Mouse (Mus musculus): ENCODE data around the gene Padi1. TPM values are rescaled to one million over a fixed set of nuclear protein-coding genes. Genes with fewer than 3 reads are reported as not detected.

The Padi1 gene
- polyA plus RNA-seq, 1 experiment from 2014 or later: 0.07 TPM

DNA sequence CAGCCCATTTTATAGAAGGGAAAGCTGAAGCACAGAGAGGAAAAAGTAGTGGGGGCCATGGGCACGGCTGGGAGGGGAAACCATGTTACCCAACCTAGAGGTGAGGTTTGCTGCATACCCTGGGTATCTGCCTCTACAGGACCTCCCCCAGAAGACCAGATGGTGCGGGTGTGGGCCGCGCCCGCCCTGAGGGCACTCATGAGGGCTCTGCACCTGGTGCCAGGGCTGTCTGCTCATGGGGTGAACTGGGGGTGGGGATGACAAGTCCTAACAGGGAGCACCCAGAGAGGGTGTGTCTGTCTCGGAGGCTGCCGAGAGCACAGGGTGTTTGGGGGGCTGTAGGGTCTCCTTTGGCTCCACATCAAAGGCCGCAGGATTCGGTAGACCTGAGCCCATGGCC, 70.7 kb downstream of the Padi1 start:
- 86% methylated on average over 9 of the region's 9 CpGs for WGBS
- H3K27ac ChIP-seq (ENCODE audit: low read depth, low read length): no peak overlapping the region
- H3K9me3 ChIP-seq (ENCODE audit: control insufficient read depth, low read length): no peaks in the 10 kb centered on the region
- no peaks in the 10 kb centered on the region; the same call in 1 of the 2 replicates for H3K4me1 ChIP-seq (ENCODE audit: control insufficient read depth, insufficient read depth, low read length)
- peak; percentile 66 for DNase-seq (ENCODE audit: low spot score, missing footprints)
- no peak overlapping the region for H3K9ac ChIP-seq (ENCODE audit: low read length)
- no peaks in the 10 kb centered on the region for H3K36me3 ChIP-seq (ENCODE audit: control insufficient read depth, insufficient read depth, low read length)
- no peaks in the 10 kb centered on the region for H3K27me3 ChIP-seq (ENCODE audit: control insufficient read depth, insufficient read depth, low read length)
- no peak overlapping the region for H3K4me3 ChIP-seq (ENCODE audit: low read depth, low read length)
- no peak for ATAC-seq (ENCODE audit: low FRiP score)
- H3K4me2 ChIP-seq: no peak overlapping the region

DNA sequence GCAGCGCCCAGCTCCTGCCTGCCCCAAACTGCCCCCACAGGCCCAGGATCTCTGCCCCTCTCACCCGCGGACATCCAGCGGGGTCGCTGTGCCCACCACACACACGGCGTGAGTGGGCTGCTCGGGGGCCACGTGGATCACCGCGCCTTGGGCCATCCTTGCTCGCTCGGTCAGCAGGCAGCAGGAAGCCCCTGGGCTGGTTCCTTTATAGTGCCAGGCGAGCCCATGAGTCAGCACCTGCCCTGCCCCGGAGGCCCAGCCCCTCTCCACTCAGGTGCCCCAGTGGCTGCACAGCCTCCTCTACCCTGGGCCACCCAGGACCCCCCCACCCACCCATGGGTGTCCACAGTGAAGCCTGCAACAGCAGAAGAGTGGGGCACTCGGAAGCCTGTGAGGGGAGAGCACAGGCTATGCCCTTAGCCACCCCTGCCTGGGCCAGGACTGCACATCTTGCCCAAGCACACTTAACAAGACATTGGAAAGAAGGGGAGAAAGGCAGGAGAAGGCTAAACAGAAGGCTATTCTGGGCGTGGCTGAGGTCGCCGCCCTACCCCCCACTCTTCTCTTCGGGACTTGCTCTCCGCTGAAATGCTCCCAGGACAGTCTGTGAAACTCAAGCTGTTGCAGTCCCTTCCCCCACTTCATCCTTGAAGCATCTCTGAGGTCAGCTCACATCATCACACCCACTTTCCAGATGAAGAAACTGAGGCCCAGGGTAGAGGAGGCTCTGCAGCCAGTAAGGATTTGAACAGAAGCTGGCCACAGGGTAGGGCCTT, 71.4 kb downstream of the Padi1 start, which contains the start of gene Padi4:
TSS of gene Padi4 (minus strand) at position 212 of the 776 bp plus-strand sequence.
- Histone ChIP-seq H3K27me3 (ENCODE audit: control insufficient read depth, insufficient read depth, low read length) (no peaks in the 10 kb centered on the region), H3K27ac (ENCODE audit: low read depth, low read length) (no peak within 1 kb of the TSS), H3K9me3 (ENCODE audit: control insufficient read depth, low read length) (no peaks in the 10 kb centered on the region), H3K4me1 (ENCODE audit: control insufficient read depth, insufficient read depth, low read length) (no peaks in the 10 kb centered on the region; the same call in 1 of the 2 replicates), H3K4me3 (ENCODE audit: low read depth, low read length) (no peak within 1 kb of the TSS), H3K36me3 (ENCODE audit: control insufficient read depth, insufficient read depth, low read length) (no peaks in the 10 kb centered on the region), H3K9ac (ENCODE audit: low read length) (no peak within 1 kb of the TSS), H3K4me2 (no peak within 1 kb of the TSS)
- ATAC-seq (ENCODE audit: low FRiP score) (no peak), DNase-seq (ENCODE audit: low spot score, missing footprints) (no peak)
- WGBS: 88% methylated on average over 21 of the region's 21 CpGs

DNA sequence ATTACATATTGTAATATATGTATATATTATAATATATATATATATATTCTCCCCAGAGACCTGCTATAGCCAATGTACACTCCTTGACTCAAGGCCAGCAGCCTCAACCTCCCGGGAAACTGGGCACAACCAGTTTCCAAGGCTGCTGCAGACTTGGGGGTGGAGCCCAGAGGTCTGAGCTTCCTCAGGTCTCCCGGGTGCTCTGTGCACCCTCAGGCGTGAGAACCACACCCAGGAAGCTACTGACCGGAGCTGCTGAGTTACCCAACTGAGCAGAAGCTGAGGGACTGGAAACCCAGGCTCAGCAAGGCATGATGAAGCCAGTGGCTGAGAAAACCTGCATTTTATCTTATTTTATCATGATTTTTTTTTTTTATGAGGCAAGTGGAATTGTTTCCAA, 74.5 kb downstream of the Padi1 start:
- H3K27me3 ChIP-seq (ENCODE audit: control insufficient read depth, insufficient read depth, low read length): no peaks in the 10 kb centered on the region
- no peak overlapping the region for H3K27ac ChIP-seq (ENCODE audit: low read depth, low read length)
- no peak overlapping the region for H3K4me3 ChIP-seq (ENCODE audit: low read depth, low read length)
- no peak overlapping the region for H3K4me2 ChIP-seq
- H3K4me1 ChIP-seq (ENCODE audit: control insufficient read depth, insufficient read depth, low read length): no peaks in the 10 kb centered on the region; the same call in 1 of the 2 replicates
- no peak for ATAC-seq (ENCODE audit: low FRiP score)
- no peak for DNase-seq (ENCODE audit: low spot score, missing footprints)
- H3K9me3 ChIP-seq (ENCODE audit: control insufficient read depth, low read length): no peaks in the 10 kb centered on the region
- H3K36me3 ChIP-seq (ENCODE audit: control insufficient read depth, insufficient read depth, low read length): no peaks in the 10 kb centered on the region
- H3K9ac ChIP-seq (ENCODE audit: low read length): no peak overlapping the region
- WGBS: 70% methylated on average over 4 of the region's 4 CpGs

DNA sequence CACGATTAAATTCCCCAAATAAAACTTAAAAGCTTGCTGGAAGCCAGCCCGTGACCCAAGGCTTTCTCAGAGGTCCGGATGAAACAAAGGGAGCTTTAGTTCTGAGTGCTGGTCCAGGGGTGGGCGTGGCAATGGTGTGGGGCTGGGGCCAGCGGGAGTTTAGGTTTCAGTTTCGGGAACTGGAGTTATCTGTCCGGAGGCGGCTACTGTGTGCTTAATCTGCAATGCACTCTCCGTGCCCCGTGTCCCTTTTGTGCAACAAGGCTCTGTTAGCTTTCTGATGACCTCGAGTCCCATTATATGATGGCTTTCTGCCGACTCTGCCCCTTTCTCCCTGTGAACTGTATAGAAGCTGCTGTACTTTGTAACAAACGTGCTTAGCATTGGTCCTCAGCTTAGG, 75.1 kb downstream of the Padi1 start:
- DNase-seq (ENCODE audit: low spot score, missing footprints) (no peak), ATAC-seq (ENCODE audit: low FRiP score) (no peak)
- Histone ChIP-seq H3K27me3 (ENCODE audit: control insufficient read depth, insufficient read depth, low read length) (no peaks in the 10 kb centered on the region), H3K27ac (ENCODE audit: low read depth, low read length) (no peak overlapping the region), H3K4me3 (ENCODE audit: low read depth, low read length) (no peak overlapping the region), H3K36me3 (ENCODE audit: control insufficient read depth, insufficient read depth, low read length) (no peaks in the 10 kb centered on the region), H3K9ac (ENCODE audit: low read length) (peak overlapping the region; percentile 36), H3K4me2 (peak overlapping the region; percentile 23; the same call in 1 of the 2 replicates), H3K9me3 (ENCODE audit: control insufficient read depth, low read length) (no peaks in the 10 kb centered on the region), H3K4me1 (ENCODE audit: control insufficient read depth, insufficient read depth, low read length) (no peaks in the 10 kb centered on the region; the same call in 1 of the 2 replicates)
- WGBS: 13% methylated on average over 13 of the region's 13 CpGs

DNA sequence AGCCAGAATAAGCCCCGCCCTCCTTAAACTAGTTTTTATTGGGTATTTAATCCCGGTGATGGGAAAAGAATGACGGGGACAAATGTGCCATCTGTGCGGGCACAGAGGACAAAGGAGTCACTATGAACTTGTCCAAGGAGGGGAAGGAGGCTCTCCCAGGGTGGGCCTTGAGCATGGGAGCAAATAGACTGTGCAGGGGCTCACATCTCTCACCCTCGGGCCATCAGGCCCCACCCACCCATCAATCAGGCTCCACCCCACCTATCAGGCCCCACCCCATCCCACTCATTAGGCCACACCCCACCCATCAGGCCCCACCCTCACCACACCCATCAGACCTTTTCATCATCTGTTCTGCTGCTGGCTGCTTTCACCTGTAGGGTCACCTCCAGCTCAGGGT, 76.6 kb downstream of the Padi1 start:
- Histone ChIP-seq H3K27ac (ENCODE audit: low read depth, low read length) (no peak overlapping the region), H3K27me3 (ENCODE audit: control insufficient read depth, insufficient read depth, low read length) (no peaks in the 10 kb centered on the region), H3K9me3 (ENCODE audit: control insufficient read depth, low read length) (no peaks in the 10 kb centered on the region), H3K36me3 (ENCODE audit: control insufficient read depth, insufficient read depth, low read length) (no peaks in the 10 kb centered on the region), H3K9ac (ENCODE audit: low read length) (no peak overlapping the region), H3K4me3 (ENCODE audit: low read depth, low read length) (no peak overlapping the region), H3K4me2 (no peak overlapping the region), H3K4me1 (ENCODE audit: control insufficient read depth, insufficient read depth, low read length) (no peaks in the 10 kb centered on the region; the same call in 1 of the 2 replicates)
- ATAC-seq (ENCODE audit: low FRiP score): no peak
- WGBS: 78% methylated on average over 5 of the region's 5 CpGs
- DNase-seq (ENCODE audit: low spot score, missing footprints): no peak

DNA sequence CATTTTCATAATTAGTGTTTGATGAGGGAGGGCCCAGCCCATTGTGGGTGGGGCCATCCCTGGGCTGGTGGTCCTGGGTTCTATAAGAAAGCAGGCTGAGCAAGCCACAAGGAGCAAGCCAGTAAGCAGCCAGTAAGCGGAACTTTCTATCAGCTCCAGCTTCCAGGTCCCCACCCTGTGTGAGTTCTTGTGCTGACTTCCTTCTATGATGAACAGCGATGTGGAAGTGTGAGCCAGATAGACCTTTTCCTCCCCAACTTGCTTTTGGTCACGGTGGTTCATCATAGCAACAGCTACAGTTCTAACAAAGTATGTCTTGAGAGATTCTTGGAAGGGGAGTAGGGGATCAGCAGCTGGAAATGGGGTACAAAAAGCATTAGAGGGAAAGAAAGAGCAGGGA, 79.6 kb downstream of the Padi1 start:
- Histone ChIP-seq H3K4me2 (no peak overlapping the region), H3K27me3 (ENCODE audit: control insufficient read depth, insufficient read depth, low read length) (no peaks in the 10 kb centered on the region), H3K4me3 (ENCODE audit: low read depth, low read length) (no peak overlapping the region), H3K36me3 (ENCODE audit: control insufficient read depth, insufficient read depth, low read length) (no peaks in the 10 kb centered on the region), H3K27ac (ENCODE audit: low read depth, low read length) (no peak overlapping the region), H3K9me3 (ENCODE audit: control insufficient read depth, low read length) (no peaks in the 10 kb centered on the region), H3K9ac (ENCODE audit: low read length) (no peak overlapping the region), H3K4me1 (ENCODE audit: control insufficient read depth, insufficient read depth, low read length) (no peaks in the 10 kb centered on the region; the same call in 1 of the 2 replicates)
- ATAC-seq (ENCODE audit: low FRiP score): no peak
- DNase-seq (ENCODE audit: low spot score, missing footprints): no peak
- 89% methylated on average over 3 of the region's 3 CpGs for WGBS

DNA sequence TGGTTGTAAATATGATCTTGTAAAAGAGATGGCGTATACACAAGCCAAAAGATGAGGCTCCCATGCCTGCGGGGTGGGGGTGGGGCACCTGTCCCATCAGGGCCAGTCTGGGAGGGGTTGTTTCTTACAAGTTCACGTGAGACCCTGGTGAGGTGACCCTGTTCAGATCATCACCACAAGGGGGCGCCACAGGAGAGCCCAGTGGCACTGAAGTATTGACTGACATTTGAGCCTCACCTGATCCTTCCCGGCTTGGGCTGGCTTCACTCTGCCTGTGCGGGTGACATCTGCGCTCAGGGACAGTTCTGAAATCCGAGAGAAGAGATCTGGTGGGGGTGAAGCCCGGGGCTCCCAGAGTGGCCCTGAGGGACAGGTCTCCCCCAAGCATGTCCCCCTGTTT, 82.4 kb downstream of the Padi1 start:
- H3K9me3 ChIP-seq (ENCODE audit: control insufficient read depth, low read length): no peaks in the 10 kb centered on the region
- H3K27me3 ChIP-seq (ENCODE audit: control insufficient read depth, insufficient read depth, low read length): no peaks in the 10 kb centered on the region
- H3K4me3 ChIP-seq (ENCODE audit: low read depth, low read length): no peak overlapping the region
- peaks cover 1% of the 10 kb centered on the region; the same call in 1 of the 2 replicates for H3K4me1 ChIP-seq (ENCODE audit: control insufficient read depth, insufficient read depth, low read length)
- ATAC-seq (ENCODE audit: low FRiP score) (peak; percentile 46; the same call in 1 of the 2 replicates), DNase-seq (ENCODE audit: low spot score, missing footprints) (peak; percentile 91)
- WGBS: 14% methylated on average over 9 of the region's 9 CpGs
- no peaks in the 10 kb centered on the region for H3K36me3 ChIP-seq (ENCODE audit: control insufficient read depth, insufficient read depth, low read length)
- no peak overlapping the region for H3K4me2 ChIP-seq
- H3K9ac ChIP-seq (ENCODE audit: low read length): no peak overlapping the region
- no peak overlapping the region for H3K27ac ChIP-seq (ENCODE audit: low read depth, low read length)

Other genes with a start within 250 kb of the Padi1 start
- 17.6 and 18.5 TPM in 2 replicates for gene Arhgef10l, start 179.8 kb downstream of the Padi1 start, polyA plus RNA-seq (2014; fragmentation: Nextera tagmentation; extraction: Ambion mirVana)
- 54.1 and 70.1 TPM in 2 replicates for gene Rcc2, start 145.2 kb downstream of the Padi1 start, polyA plus RNA-seq (2014; fragmentation: Nextera tagmentation; extraction: Ambion mirVana)
- gene Padi6, start 103.1 kb downstream of the Padi1 start, polyA plus RNA-seq (2014; fragmentation: Nextera tagmentation; extraction: Ambion mirVana): 0.15 TPM in 1 of 2 replicates, not detected in the other
- gene Padi4, start 71.5 kb downstream of the Padi1 start, polyA plus RNA-seq (2014; fragmentation: Nextera tagmentation; extraction: Ambion mirVana): 0.26 and 0.27 TPM in 2 replicates
- 0.06 TPM in 1 of 2 replicates, not detected in the other for gene Padi3, start 35.1 kb downstream of the Padi1 start, polyA plus RNA-seq (2014; fragmentation: Nextera tagmentation; extraction: Ambion mirVana)
- gene Padi2, start 60.6 kb upstream of the Padi1 start, polyA plus RNA-seq (2014; fragmentation: Nextera tagmentation; extraction: Ambion mirVana): 0.47 and 0.49 TPM in 2 replicates
- gene Sdhb, start 115.4 kb upstream of the Padi1 start, polyA plus RNA-seq (2014; fragmentation: Nextera tagmentation; extraction: Ambion mirVana): 411 and 422 TPM in 2 replicates
- gene Atp13a2, start 141.1 kb upstream of the Padi1 start, polyA plus RNA-seq (2014; fragmentation: Nextera tagmentation; extraction: Ambion mirVana): 28.5 and 33.4 TPM in 2 replicates
- 250 and 254 TPM in 2 replicates for gene Mfap2, start 164.6 kb upstream of the Padi1 start, polyA plus RNA-seq (2014; fragmentation: Nextera tagmentation; extraction: Ambion mirVana)
- gene Crocc, start 214.8 kb upstream of the Padi1 start, polyA plus RNA-seq (2014; fragmentation: Nextera tagmentation; extraction: Ambion mirVana): 6.3 and 8.3 TPM in 2 replicates
- 40.0 and 43.5 TPM in 2 replicates for gene Necap2, start 232.6 kb upstream of the Padi1 start, polyA plus RNA-seq (2014; fragmentation: Nextera tagmentation; extraction: Ambion mirVana)
- gene Spata21, start 242.6 kb upstream of the Padi1 start, polyA plus RNA-seq (2014; fragmentation: Nextera tagmentation; extraction: Ambion mirVana): not detected in 2 replicates

All from midbrain, embryonic 11.5 days (tissue).